Mouse (Mus musculus): Measurements from ENCODE around the gene Atp8b4. TPM values are rescaled to one million over a fixed set of nuclear protein-coding genes. Genes with fewer than 3 reads are reported as not detected.
A peak's percentile ranks its signal among the peaks of the same experiment; 100 is the strongest.

Atp8b4 gene
- polyA plus RNA-seq, 1 experiment from 2014 or later = not detected

- ATAC-seq = no peak
Observed at GRCm38 (mm10) chr2:126397513-126397912, 103.0 kb downstream of the Atp8b4 start.

GRCm38 (mm10) chr2:126394924-126395323 is 105.5 kb downstream of the Atp8b4 start:
- no peak for ATAC-seq
- Histone ChIP-seq H3K4me2 (ENCODE audit: low read length) (no peak overlapping the region), H3K4me3 (replicated peaks; ENCODE audit: low read length) (no peak overlapping the region), H3K4me1 (replicated peaks; ENCODE audit: control insufficient read depth, insufficient read depth, low read length) (no peaks in the 10 kb centered on the region), H3K27ac (ENCODE audit: low read length) (no peak overlapping the region), H3K27me3 (replicated peaks; ENCODE audit: control insufficient read depth, insufficient read depth, low read length) (no peaks in the 10 kb centered on the region), H3K9me3 (ENCODE audit: control insufficient read depth, low read length) (no peaks in the 10 kb centered on the region), H3K9ac (replicated peaks; ENCODE audit: low read depth, low read length) (no peak overlapping the region), H3K36me3 (ENCODE audit: control insufficient read depth, insufficient read depth) (no peaks in the 10 kb centered on the region)
- 81% methylated on average over 2 of the region's 2 CpGs for WGBS

More at GRCm38 (mm10) chr2:126397513-126397912, 103.0 kb downstream of the Atp8b4 start:
- H3K4me3 ChIP-seq (replicated peaks; ENCODE audit: low read length) = no peak overlapping the region
- H3K4me1 ChIP-seq (replicated peaks; ENCODE audit: control insufficient read depth, insufficient read depth, low read length) = no peaks in the 10 kb centered on the region
- no peak overlapping the region for H3K9ac ChIP-seq (replicated peaks; ENCODE audit: low read depth, low read length)
- H3K9me3 ChIP-seq (ENCODE audit: control insufficient read depth, low read length) = no peaks in the 10 kb centered on the region
- 84% methylated on average over 8 of the region's 8 CpGs for WGBS
- H3K4me2 ChIP-seq (ENCODE audit: low read length) = no peak overlapping the region
- no peaks in the 10 kb centered on the region for H3K27me3 ChIP-seq (replicated peaks; ENCODE audit: control insufficient read depth, insufficient read depth, low read length)
- H3K36me3 ChIP-seq (ENCODE audit: control insufficient read depth, insufficient read depth) = no peaks in the 10 kb centered on the region
- H3K27ac ChIP-seq (ENCODE audit: low read length) = no peak overlapping the region

- no peaks in the 10 kb centered on the region for H3K36me3 ChIP-seq (ENCODE audit: control insufficient read depth, insufficient read depth)
- no peak overlapping the region for H3K27ac ChIP-seq (ENCODE audit: low read length)
- no peak overlapping the region for H3K9ac ChIP-seq (replicated peaks; ENCODE audit: low read depth, low read length)
- no peaks in the 10 kb centered on the region for H3K27me3 ChIP-seq (replicated peaks; ENCODE audit: control insufficient read depth, insufficient read depth, low read length)
- no peak overlapping the region for H3K4me3 ChIP-seq (replicated peaks; ENCODE audit: low read length)
- 90% methylated on average over 8 of the region's 8 CpGs for WGBS
- no peak for ATAC-seq
- no peaks in the 10 kb centered on the region for H3K9me3 ChIP-seq (ENCODE audit: control insufficient read depth, low read length)
- H3K4me2 ChIP-seq (ENCODE audit: low read length) = no peak overlapping the region
- H3K4me1 ChIP-seq (replicated peaks; ENCODE audit: control insufficient read depth, insufficient read depth, low read length) = no peaks in the 10 kb centered on the region
Observed at GRCm38 (mm10) chr2:126387458-126388037, 112.9 kb downstream of the Atp8b4 start.

GRCm38 (mm10) chr2:126386056-126386455 is 114.4 kb downstream of the Atp8b4 start:
- Histone ChIP-seq H3K27me3 (replicated peaks; ENCODE audit: control insufficient read depth, insufficient read depth, low read length) (no peaks in the 10 kb centered on the region), H3K4me1 (replicated peaks; ENCODE audit: control insufficient read depth, insufficient read depth, low read length) (no peaks in the 10 kb centered on the region), H3K4me2 (ENCODE audit: low read length) (no peak overlapping the region), H3K9ac (replicated peaks; ENCODE audit: low read depth, low read length) (no peak overlapping the region), H3K4me3 (replicated peaks; ENCODE audit: low read length) (no peak overlapping the region), H3K36me3 (ENCODE audit: control insufficient read depth, insufficient read depth) (no peaks in the 10 kb centered on the region), H3K9me3 (ENCODE audit: control insufficient read depth, low read length) (no peaks in the 10 kb centered on the region), H3K27ac (ENCODE audit: low read length) (no peak overlapping the region)
- no peak for ATAC-seq

- no peak for ATAC-seq
- Histone ChIP-seq H3K36me3 (ENCODE audit: control insufficient read depth, insufficient read depth) (no peaks in the 10 kb centered on the region), H3K4me3 (replicated peaks; ENCODE audit: low read length) (no peak overlapping the region), H3K27me3 (replicated peaks; ENCODE audit: control insufficient read depth, insufficient read depth, low read length) (no peaks in the 10 kb centered on the region), H3K9ac (replicated peaks; ENCODE audit: low read depth, low read length) (no peak overlapping the region), H3K27ac (ENCODE audit: low read length) (no peak overlapping the region), H3K4me1 (replicated peaks; ENCODE audit: control insufficient read depth, insufficient read depth, low read length) (no peaks in the 10 kb centered on the region), H3K4me2 (ENCODE audit: low read length) (no peak overlapping the region), H3K9me3 (ENCODE audit: control insufficient read depth, low read length) (no peaks in the 10 kb centered on the region)
- 95% methylated on average over 5 of the region's 5 CpGs for WGBS
Observed at GRCm38 (mm10) chr2:126380300-126380699, 120.2 kb downstream of the Atp8b4 start.

- ATAC-seq = no peak
- Histone ChIP-seq H3K4me2 (ENCODE audit: low read length) (no peak overlapping the region), H3K9me3 (ENCODE audit: control insufficient read depth, low read length) (no peaks in the 10 kb centered on the region), H3K4me3 (replicated peaks; ENCODE audit: low read length) (no peak overlapping the region), H3K36me3 (ENCODE audit: control insufficient read depth, insufficient read depth) (no peaks in the 10 kb centered on the region), H3K4me1 (replicated peaks; ENCODE audit: control insufficient read depth, insufficient read depth, low read length) (no peaks in the 10 kb centered on the region), H3K27ac (ENCODE audit: low read length) (no peak overlapping the region), H3K27me3 (replicated peaks; ENCODE audit: control insufficient read depth, insufficient read depth, low read length) (no peaks in the 10 kb centered on the region), H3K9ac (replicated peaks; ENCODE audit: low read depth, low read length) (no peak overlapping the region)
- 94% methylated on average over 8 of the region's 8 CpGs for WGBS
Observed at GRCm38 (mm10) chr2:126371634-126372033, 128.8 kb downstream of the Atp8b4 start.

DNA sequence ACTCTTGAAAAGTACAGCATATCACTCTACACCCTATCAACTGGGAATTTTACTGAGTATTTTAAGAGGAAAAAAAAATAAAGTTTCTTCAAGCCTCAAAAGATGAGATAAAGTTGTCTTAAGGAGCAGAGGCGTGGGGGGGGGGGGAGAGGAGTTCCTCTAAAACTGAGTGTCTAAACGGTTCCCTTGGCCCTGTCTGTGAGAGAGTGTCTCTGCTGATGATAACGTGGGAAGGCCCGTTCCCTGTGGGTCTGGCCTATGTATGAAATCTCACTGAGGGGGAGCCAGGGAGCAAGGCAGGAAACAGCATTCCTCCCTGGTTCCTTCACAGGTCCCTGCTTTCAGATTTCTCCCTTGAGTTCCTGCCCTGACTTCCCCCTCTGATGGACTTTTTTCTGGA is 130.7 kb downstream of the Atp8b4 start:
- no peaks in the 10 kb centered on the region for H3K36me3 ChIP-seq (ENCODE audit: control insufficient read depth, insufficient read depth)
- no peak overlapping the region for H3K9ac ChIP-seq (replicated peaks; ENCODE audit: low read depth, low read length)
- H3K27me3 ChIP-seq (replicated peaks; ENCODE audit: control insufficient read depth, insufficient read depth, low read length) = no peaks in the 10 kb centered on the region
- no peak overlapping the region for H3K4me2 ChIP-seq (ENCODE audit: low read length)
- H3K4me3 ChIP-seq (replicated peaks; ENCODE audit: low read length) = no peak overlapping the region
- H3K9me3 ChIP-seq (ENCODE audit: control insufficient read depth, low read length) = no peaks in the 10 kb centered on the region
- H3K27ac ChIP-seq (ENCODE audit: low read length) = no peak overlapping the region
- H3K4me1 ChIP-seq (replicated peaks; ENCODE audit: control insufficient read depth, insufficient read depth, low read length) = no peaks in the 10 kb centered on the region
- WGBS = 53% methylated on average over 4 of the region's 4 CpGs
- ATAC-seq = no peak

DNA sequence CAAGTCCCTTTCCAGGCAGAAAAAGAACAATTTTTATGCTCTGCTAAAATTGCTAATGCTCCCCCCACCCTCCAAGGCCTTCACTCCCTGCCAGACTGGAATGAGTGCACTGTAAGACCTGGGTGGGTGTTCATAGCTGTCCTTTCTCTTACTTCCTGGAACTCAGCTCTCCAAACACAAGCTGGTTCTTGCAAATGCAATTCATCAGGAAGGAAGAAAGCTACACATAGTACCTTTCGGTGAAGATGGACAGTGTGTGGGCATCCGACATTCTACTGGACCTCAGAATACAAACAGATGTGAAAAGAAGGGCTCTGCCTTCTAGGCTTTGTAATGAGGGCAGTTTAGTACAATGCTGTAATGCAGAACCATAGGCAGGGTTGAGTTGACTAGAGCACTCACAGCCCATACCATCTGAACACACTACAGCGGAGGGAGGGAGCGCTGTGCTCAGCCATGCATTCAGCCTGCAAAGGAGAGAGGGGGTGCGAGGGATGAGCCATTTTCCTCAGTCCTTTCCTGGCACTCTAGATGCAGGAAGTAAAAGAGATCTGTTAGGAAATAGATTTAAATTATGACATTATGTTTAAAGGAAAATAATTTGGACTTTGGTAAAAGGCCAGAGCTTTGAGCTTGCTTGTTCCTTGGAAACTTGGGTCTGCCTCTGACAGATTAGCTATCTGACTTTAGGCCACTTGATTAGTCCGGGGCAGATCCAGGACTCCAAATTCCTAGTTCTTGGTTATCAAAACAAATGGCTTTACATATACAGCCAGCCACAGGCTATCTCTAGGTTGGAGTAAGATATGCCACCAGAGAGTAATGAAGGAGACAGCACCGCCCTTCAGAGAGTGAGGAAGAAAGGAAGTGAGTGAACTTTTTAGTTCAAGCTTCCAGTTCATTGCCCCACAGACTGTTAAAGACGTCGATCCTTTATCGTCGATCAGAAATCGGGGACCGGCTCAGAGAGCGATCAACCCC is 136.4 kb downstream of the Atp8b4 start:
- 0 out of 2 replicates have a peak, but pooled peaks cover 2% of the 10 kb centered on the region for H3K4me1 ChIP-seq (replicated peaks; ENCODE audit: control insufficient read depth, insufficient read depth, low read length)
- no peaks in the 10 kb centered on the region for H3K27me3 ChIP-seq (replicated peaks; ENCODE audit: control insufficient read depth, insufficient read depth, low read length)
- H3K27ac ChIP-seq (ENCODE audit: low read length) = no peak overlapping the region
- H3K36me3 ChIP-seq (ENCODE audit: control insufficient read depth, insufficient read depth) = no peaks in the 10 kb centered on the region
- no peak overlapping the region for H3K4me2 ChIP-seq (ENCODE audit: low read length)
- no peak for ATAC-seq
- no peaks in the 10 kb centered on the region for H3K9me3 ChIP-seq (ENCODE audit: control insufficient read depth, low read length)
- no peak overlapping the region for H3K4me3 ChIP-seq (replicated peaks; ENCODE audit: low read length)
- 86% methylated on average over 14 of the region's 14 CpGs for WGBS
- no peak overlapping the region for H3K9ac ChIP-seq (replicated peaks; ENCODE audit: low read depth, low read length)

- H3K27ac ChIP-seq (ENCODE audit: low read length) = no peak overlapping the region
- H3K4me2 ChIP-seq (ENCODE audit: low read length) = no peak overlapping the region
- 0 out of 2 replicates have a peak, but pooled peaks cover 2% of the 10 kb centered on the region for H3K4me1 ChIP-seq (replicated peaks; ENCODE audit: control insufficient read depth, insufficient read depth, low read length)
- H3K9ac ChIP-seq (replicated peaks; ENCODE audit: low read depth, low read length) = no peak overlapping the region
- H3K4me3 ChIP-seq (replicated peaks; ENCODE audit: low read length) = no peak overlapping the region
- no peaks in the 10 kb centered on the region for H3K9me3 ChIP-seq (ENCODE audit: control insufficient read depth, low read length)
- ATAC-seq = peak; percentile 66; the same call in 1 of the 2 replicates
- H3K27me3 ChIP-seq (replicated peaks; ENCODE audit: control insufficient read depth, insufficient read depth, low read length) = no peaks in the 10 kb centered on the region
- 57% methylated on average over 7 of the region's 7 CpGs for WGBS
- no peaks in the 10 kb centered on the region for H3K36me3 ChIP-seq (ENCODE audit: control insufficient read depth, insufficient read depth)
Observed at GRCm38 (mm10) chr2:126363050-126363744, 137.3 kb downstream of the Atp8b4 start.
